Mouse (Mus musculus): Measurements from ENCODE around the gene Art5.
"Not testable (repeated sequence)": the region's sequence is repeated elsewhere in the genome, so short reads cannot be mapped to it uniquely, and the experiment has no call there.

DNA sequence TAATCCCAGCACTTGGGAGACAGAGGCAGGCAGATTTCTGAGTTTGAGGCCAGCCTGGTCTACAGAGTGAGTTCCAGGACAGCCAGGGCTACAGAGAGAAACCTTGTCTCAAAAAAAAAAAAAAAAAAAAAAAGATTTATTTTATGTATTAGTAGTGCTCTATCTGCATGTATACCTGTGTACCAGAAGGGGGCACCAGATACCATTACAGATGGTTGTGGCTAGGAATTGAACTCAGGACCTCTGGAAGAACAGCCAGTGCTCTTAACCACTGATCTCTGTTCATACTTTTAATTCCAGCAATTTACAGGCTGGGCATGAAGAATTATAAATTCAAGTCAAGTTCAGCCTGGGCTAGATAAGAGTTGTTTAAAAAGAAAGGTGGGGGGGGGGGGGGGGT, 60.8 kb downstream of the Art5 start:
- TF ChIP-seq CTCF (IDR thresholded peaks at IDR 0.05; ENCODE audit: control insufficient read depth, insufficient read depth, insufficient read length); MAX (IDR thresholded peaks at IDR 0.05); MYOD1 (IDR thresholded peaks at IDR 0.05; ENCODE audit: control insufficient read depth, insufficient read length, low read depth); USF1 (IDR thresholded peaks at IDR 0.05; ENCODE audit: low read depth); CEBPB (IDR thresholded peaks at IDR 0.05; ENCODE audit: low read depth): not testable (repeated sequence)
